Mouse (Mus musculus): Measurements from ENCODE around the gene Gm16442. TPM values are rescaled to one million over a fixed set of nuclear protein-coding genes. Genes with fewer than 3 reads are reported as not detected.
"Not testable (repeated sequence)": the region's sequence is repeated elsewhere in the genome, so short reads cannot be mapped to it uniquely, and the experiment has no call there.

The Gm16442 gene
- polyA plus RNA-seq (2016; fragmentation: Nextera tagmentation; extraction: Ambion mirVana) = not detected in 2 replicates

DNA sequence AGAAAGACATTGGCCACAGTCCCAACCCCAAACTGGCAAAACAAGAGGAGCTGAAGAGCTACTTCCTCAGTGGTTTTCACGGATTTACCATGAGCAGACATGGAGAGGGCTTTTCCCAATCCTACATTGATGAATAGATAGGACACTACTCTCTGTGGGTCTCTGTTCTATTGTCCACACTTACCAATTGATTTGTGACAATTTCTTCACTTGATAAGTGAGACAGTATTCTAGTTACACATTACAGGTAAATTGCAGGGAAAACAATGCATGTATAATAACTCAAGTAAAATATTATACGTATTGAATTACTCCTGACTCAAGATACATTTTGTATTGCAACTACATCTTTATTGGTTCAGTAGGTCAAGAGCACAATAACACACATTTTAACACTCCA is at the start of gene Gm16442:
Gene Gm16442, minus strand, starts transcription at position 101 of the 400 bp plus-strand sequence.
- ATAC-seq (ENCODE audit: insufficient number of reproducible peaks, insufficient read depth, low FRiP score, low TSS enrichment, low read depth); H3K9ac ChIP-seq (replicated peaks); H3K36me3 ChIP-seq; H3K4me2 ChIP-seq; H3K9me3 ChIP-seq; H3K27ac ChIP-seq; H3K27me3 ChIP-seq; H3K4me3 ChIP-seq (replicated peaks); H3K4me1 ChIP-seq (replicated peaks): not testable (repeated sequence)
- no CpG with 5 or more reads among the region's 2 CpGs for WGBS

DNA sequence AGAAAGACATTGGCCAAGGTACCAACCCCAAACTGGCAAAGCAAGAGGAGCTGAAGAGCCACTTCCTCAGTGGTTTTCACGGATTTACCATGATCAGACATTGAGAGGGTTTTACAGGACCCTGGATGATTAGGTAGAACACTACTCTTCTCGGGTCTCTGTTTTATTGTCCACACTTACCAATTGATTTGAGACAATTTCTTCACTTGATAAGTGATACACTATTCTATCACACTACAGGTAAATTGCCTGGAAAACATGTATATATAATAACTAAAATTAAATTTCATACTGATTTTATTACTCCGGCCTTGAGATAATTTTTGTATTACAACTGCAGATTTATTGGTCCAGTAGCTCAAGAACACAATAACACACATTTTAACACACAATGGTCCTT is 45.9 kb upstream of the Gm16442 start, which contains the start of gene Vmn1r94:
Gene Vmn1r94, minus strand, starts transcription at position 101 of the 400 bp plus-strand sequence.
- not testable (repeated sequence) for H3K4me2 ChIP-seq; ATAC-seq (ENCODE audit: insufficient number of reproducible peaks, insufficient read depth, low FRiP score, low TSS enrichment, low read depth); H3K36me3 ChIP-seq; H3K9ac ChIP-seq (replicated peaks); H3K27me3 ChIP-seq; H3K9me3 ChIP-seq; H3K4me3 ChIP-seq (replicated peaks); H3K27ac ChIP-seq; H3K4me1 ChIP-seq (replicated peaks)
- WGBS = no CpG with 5 or more reads among the region's 3 CpGs

DNA sequence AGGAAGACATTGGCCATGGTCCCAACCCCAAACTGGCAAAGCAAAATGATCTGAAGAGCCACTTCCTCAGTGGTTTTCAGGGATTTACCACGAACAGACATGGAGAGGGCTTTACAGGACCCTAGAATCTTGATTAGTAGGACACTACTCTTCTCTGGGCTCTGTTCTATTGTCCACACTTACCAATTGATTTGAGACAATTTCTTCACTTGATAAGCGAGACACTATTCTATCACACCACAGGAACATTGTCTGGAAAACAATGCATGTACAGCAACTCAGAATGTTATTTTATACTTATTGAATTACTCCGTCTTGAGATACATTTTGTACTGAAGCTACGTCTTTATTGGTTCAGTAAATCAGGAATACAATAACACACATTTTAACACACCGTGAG is 16.6 kb upstream of the Gm16442 start, which contains the start of gene Vmn1r93:
Gene Vmn1r93, minus strand, starts transcription at position 101 of the 400 bp plus-strand sequence.
- H3K4me3 ChIP-seq (replicated peaks); H3K4me2 ChIP-seq; H3K36me3 ChIP-seq; H3K9me3 ChIP-seq; H3K9ac ChIP-seq (replicated peaks); ATAC-seq (ENCODE audit: insufficient number of reproducible peaks, insufficient read depth, low FRiP score, low TSS enrichment, low read depth); H3K27me3 ChIP-seq; H3K27ac ChIP-seq; H3K4me1 ChIP-seq (replicated peaks): not testable (repeated sequence)
- WGBS = no CpG with 5 or more reads among the region's 5 CpGs

DNA sequence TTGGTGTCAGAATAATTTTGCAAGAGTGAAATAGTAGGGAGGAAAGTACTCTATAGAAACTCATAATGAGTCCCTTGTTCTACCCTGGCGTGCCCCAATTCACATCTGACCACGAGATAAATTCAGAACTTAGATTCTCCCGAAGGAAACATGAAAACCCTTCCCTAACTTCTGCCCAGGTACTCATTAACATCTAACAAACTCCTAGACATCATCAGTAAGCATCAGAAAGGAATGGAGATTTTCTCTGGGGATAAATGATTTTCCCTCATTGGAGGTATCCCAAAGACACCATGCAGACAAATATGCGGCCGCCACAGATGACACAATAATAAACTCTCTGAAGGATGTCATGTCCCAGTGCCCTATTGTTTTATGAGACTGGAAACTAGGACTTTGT is 23.0 kb downstream of the Gm16442 start, which contains the start of gene Vmn1r91:
Gene Vmn1r91, plus strand, starts transcription at position 301 of the 400 bp plus-strand sequence.
- not testable (repeated sequence) for H3K4me3 ChIP-seq (replicated peaks); H3K9ac ChIP-seq (replicated peaks); H3K36me3 ChIP-seq; H3K9me3 ChIP-seq; H3K4me1 ChIP-seq (replicated peaks); H3K27me3 ChIP-seq; H3K27ac ChIP-seq; ATAC-seq (ENCODE audit: insufficient number of reproducible peaks, insufficient read depth, low FRiP score, low TSS enrichment, low read depth); H3K4me2 ChIP-seq
- 79% methylated on average over 5 of the region's 5 CpGs for WGBS

DNA sequence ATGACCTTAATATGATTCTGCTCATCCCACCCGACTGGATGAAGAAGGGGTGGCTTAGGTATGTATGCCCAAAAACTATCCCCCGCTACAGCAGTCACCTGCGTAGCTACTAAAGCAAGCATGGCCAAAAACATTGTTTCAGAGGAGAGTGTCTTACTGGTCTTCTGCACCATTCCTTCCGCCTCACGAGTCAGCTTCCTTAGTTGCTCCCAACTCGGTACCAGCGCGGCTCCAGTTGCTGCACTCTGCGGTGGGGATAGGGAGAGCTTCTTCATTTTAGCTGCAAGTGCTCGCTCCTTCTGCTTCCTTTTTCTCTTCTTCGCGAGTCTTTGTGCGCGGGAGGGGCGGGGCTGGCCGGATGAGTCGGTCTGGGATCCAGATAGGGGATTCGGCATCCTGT is 44.3 kb downstream of the Gm16442 start:
- WGBS = 65% methylated on average over 18 of the region's 18 CpGs

More for the DNA sequence above, 44.3 kb downstream of the Gm16442 start:
- not testable (repeated sequence) for H3K9ac ChIP-seq (replicated peaks); H3K4me1 ChIP-seq (replicated peaks); ATAC-seq (ENCODE audit: insufficient number of reproducible peaks, insufficient read depth, low FRiP score, low TSS enrichment, low read depth); H3K27me3 ChIP-seq; H3K36me3 ChIP-seq; H3K9me3 ChIP-seq; H3K4me2 ChIP-seq; H3K27ac ChIP-seq; H3K4me3 ChIP-seq (replicated peaks)

Other genes starting within 250 kb of the Gm16442 start
- not detected in 2 replicates for gene Ceacam19, start 234.6 kb downstream of the Gm16442 start, polyA plus RNA-seq (2016; fragmentation: Nextera tagmentation; extraction: Ambion mirVana)
- 7.5 and 8.1 TPM in 2 replicates for gene Pvr, start 201.4 kb downstream of the Gm16442 start, polyA plus RNA-seq (2016; fragmentation: Nextera tagmentation; extraction: Ambion mirVana)
- 0.14 TPM in 1 of 2 replicates, not detected in the other for gene Igsf23, start 171.8 kb downstream of the Gm16442 start, polyA plus RNA-seq (2016; fragmentation: Nextera tagmentation; extraction: Ambion mirVana)
- gene Ceacam20, start 157.2 kb downstream of the Gm16442 start, polyA plus RNA-seq (2016; fragmentation: Nextera tagmentation; extraction: Ambion mirVana) = not detected in 2 replicates
- not detected in 2 replicates for gene Nlrp9b, start 131.1 kb downstream of the Gm16442 start, polyA plus RNA-seq (2016; fragmentation: Nextera tagmentation; extraction: Ambion mirVana)
- not detected in 2 replicates for gene Vmn1r91, start 22.9 kb downstream of the Gm16442 start, polyA plus RNA-seq (2016; fragmentation: Nextera tagmentation; extraction: Ambion mirVana)
- not detected in 2 replicates for gene Vmn1r93, start 16.5 kb upstream of the Gm16442 start, polyA plus RNA-seq (2016; fragmentation: Nextera tagmentation; extraction: Ambion mirVana)
- not detected in 2 replicates for gene Vmn1r94, start 45.8 kb upstream of the Gm16442 start, polyA plus RNA-seq (2016; fragmentation: Nextera tagmentation; extraction: Ambion mirVana)
- gene Vmn1r95, start 71.1 kb upstream of the Gm16442 start, polyA plus RNA-seq (2016; fragmentation: Nextera tagmentation; extraction: Ambion mirVana) = not detected in 2 replicates
- not detected in 2 replicates for gene Gm6164, start 83.0 kb upstream of the Gm16442 start, polyA plus RNA-seq (2016; fragmentation: Nextera tagmentation; extraction: Ambion mirVana)
- gene Gm4498, start 111.2 kb upstream of the Gm16442 start, polyA plus RNA-seq (2016; fragmentation: Nextera tagmentation; extraction: Ambion mirVana) = not detected in 2 replicates
- not detected in 2 replicates for gene Gm5890, start 140.3 kb upstream of the Gm16442 start, polyA plus RNA-seq (2016; fragmentation: Nextera tagmentation; extraction: Ambion mirVana)
- not detected in 2 replicates for gene Gm4133, start 211.5 kb upstream of the Gm16442 start, polyA plus RNA-seq (2016; fragmentation: Nextera tagmentation; extraction: Ambion mirVana)

All from limb, embryonic 12.5 days (tissue).